Mouse (Mus musculus) ES-E14 (cell line): Measurements from ENCODE around the gene Zfp553. TPM values are rescaled to one million over a fixed set of nuclear protein-coding genes. Genes with fewer than 3 reads are reported as not detected.
A peak's percentile ranks its signal among the peaks of the same experiment; 100 is the strongest.

ENCODE experiments used
- DNase-seq: peaks from one replicate; pipeline ENCODE4 v3.0.0-alpha.2; 2013; ENCODE audit warnings: low read depth, low spot score
- H3K27ac ChIP-seq: 2 replicates; pipeline ENCODE4 v1.5.1; 2012; ENCODE audit warnings: low read depth, mild to moderate bottlenecking, low read length, moderate library complexity, mixed read lengths; ENCODE audit not compliant: poor library complexity, insufficient read depth, severe bottlenecking
- H3K36me3 ChIP-seq: 2 replicates; pipeline ENCODE4 v1.6.1; 2012; ENCODE audit warnings: mild to moderate bottlenecking, low read length, moderate library complexity, mixed read lengths; ENCODE audit not compliant: control insufficient read depth, poor library complexity, insufficient read depth, severe bottlenecking
- H3K4me1 ChIP-seq, 2 experiments: fragments of 150-350 bp in 1 of 2; sonication (generic) in 1 of 2; 2 replicates each; pipeline ENCODE4 v1.6.1; 2012; ENCODE audit warnings: low read length in 2 of 2, mild to moderate bottlenecking in 1 of 2, mixed read lengths in 1 of 2; ENCODE audit not compliant: control insufficient read depth in 2 of 2, insufficient read depth in 2 of 2, poor library complexity in 1 of 2
- H3K4me3 ChIP-seq, 2 experiments: fragments of 150-350 bp in 1 of 2; sonication (generic) in 1 of 2; 2 replicates each; pipeline ENCODE4 v1.5.1; 2012; ENCODE audit warnings: low read length in 2 of 2, low read depth in 1 of 2, mild to moderate bottlenecking in 1 of 2, mixed read lengths in 1 of 2; ENCODE audit not compliant: insufficient read depth in 1 of 2, poor library complexity in 1 of 2, severe bottlenecking in 1 of 2
- H3K9ac ChIP-seq: 2 replicates; pipeline ENCODE4 v1.6.1; 2012; ENCODE audit warnings: low read depth, mild to moderate bottlenecking, low read length, mixed read lengths; ENCODE audit not compliant: poor library complexity, insufficient read depth, severe bottlenecking
- H3K9me3 ChIP-seq: fragments of 150-350 bp; sonication (generic); 2 replicates; pipeline ENCODE4 v1.6.1; 2012; ENCODE audit warnings: low read depth, mild to moderate bottlenecking, low read length; ENCODE audit not compliant: control insufficient read depth, insufficient read depth
- CHD2 ChIP-seq: IDR thresholded peaks from 2 replicates; pipeline ENCODE4 v1.6.1; 2014; ENCODE audit warnings: mild to moderate bottlenecking, low read depth, low read length, inconsistent platforms
- HCFC1 ChIP-seq: IDR thresholded peaks from 2 replicates; pipeline ENCODE4 v1.6.1; 2012; ENCODE audit warnings: low read length, inconsistent platforms, borderline replicate concordance; ENCODE audit not compliant: insufficient read depth
- MAFK ChIP-seq: IDR thresholded peaks from 2 replicates; pipeline ENCODE4 v1.6.1; 2014; ENCODE audit warnings: mild to moderate bottlenecking, low read depth, low read length, inconsistent platforms; ENCODE audit not compliant: insufficient read depth
- ZC3H11A ChIP-seq: IDR thresholded peaks from 2 replicates; pipeline ENCODE4 v1.6.1; 2012; ENCODE audit warnings: low read depth, mild to moderate bottlenecking, inconsistent platforms, low read length, borderline replicate concordance
- ZNF384 ChIP-seq: IDR thresholded peaks from 2 replicates; pipeline ENCODE4 v1.6.1; 2012; ENCODE audit warnings: low read depth, low read length, inconsistent platforms
- in situ Hi-C, 2 experiments: fragments of 600-800 bp; cut with MboI; formaldehyde crosslinking; loops; one replicate each; pipeline ENCODE4 v1.15.1; 2025; ENCODE audit warnings: low sequenced_read_pairs in 2 of 2, inconsistent platforms in 1 of 2; ENCODE audit not compliant: unreplicated experiment in 2 of 2
- total RNA-seq: library from RNA; depleted of rRNA; stranded (reverse); fragments of 300-350 nt; gene quantifications from 2 replicates; pipeline ENCODE4 v1.2.3, GENCODE M21; 2012

Gene Zfp553
- total RNA-seq, 1 experiment = 55.2 TPM

DNA sequence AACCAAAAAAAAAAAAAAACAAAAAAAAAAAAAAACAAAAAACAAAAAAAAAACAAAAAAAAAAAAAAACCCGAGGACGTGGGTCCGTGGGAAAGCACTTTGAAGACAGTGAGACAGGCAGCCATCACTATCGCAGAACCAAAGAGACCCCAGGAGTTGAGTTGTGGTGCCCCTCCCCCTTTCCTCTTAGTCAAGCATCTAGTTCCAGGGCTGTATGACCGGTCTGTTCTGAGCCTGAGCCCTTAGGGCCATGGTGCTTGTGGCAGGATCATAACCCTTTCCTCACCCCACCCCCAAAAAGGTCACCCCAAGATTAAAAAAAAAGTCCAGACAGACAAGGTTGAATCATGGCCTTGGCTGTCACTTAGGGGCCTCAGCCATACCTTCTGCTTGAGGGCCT is 16.6 kb upstream of the Zfp553 start:
- Histone ChIP-seq H3K9ac (peak overlapping the region; percentile 62; the same call in 1 of the 2 replicates), H3K36me3 (peaks cover 16% of the 10 kb centered on the region), H3K4me1 (peaks cover 20% of the 10 kb centered on the region in 2 experiments), H3K4me3 (peak overlapping the region in 1 of 2 experiments; percentile 55; a peak in 2 of 4 replicates), H3K27ac (peak overlapping the region; percentile 11; the same call in 1 of the 2 replicates), H3K9me3 (no peaks in the 10 kb centered on the region)
- in situ Hi-C loops = no loop called here
- no peak for DNase-seq
- TF ChIP-seq ZNF384 (no peak), MAFK (no peak), CHD2 (no peak), HCFC1 (no peak), ZC3H11A (no peak)

- H3K4me3 ChIP-seq = peak overlapping the region; percentile 18 to 55
- peak overlapping the region; percentile 67 for H3K9ac ChIP-seq
- in situ Hi-C loops = no loop called here
- TF ChIP-seq CHD2 = no peak
- TF ChIP-seq ZC3H11A = no peak
- TF ChIP-seq ZNF384 = no peak
- no peak for TF ChIP-seq MAFK
- no peak for TF ChIP-seq HCFC1
- DNase-seq = no peak
- peaks cover 18 to 20% of the 10 kb centered on the region in 2 experiments for H3K4me1 ChIP-seq
- H3K36me3 ChIP-seq = peaks cover 16% of the 10 kb centered on the region
- no peaks in the 10 kb centered on the region for H3K9me3 ChIP-seq
- H3K27ac ChIP-seq = peak overlapping the region; percentile 30
Observed at GRCm38 (mm10) chr7:127217475-127217874, 15.4 kb upstream of the Zfp553 start.

- TF ChIP-seq MAFK (no peak), CHD2 (no peak), ZC3H11A (no peak), ZNF384 (no peak), HCFC1 (no peak)
Observed at GRCm38 (mm10) chr7:127217901-127218642, 14.8 kb upstream of the Zfp553 start.

GRCm38 (mm10) chr7:127218670-127219069 is 14.2 kb upstream of the Zfp553 start:
- Histone ChIP-seq H3K9me3 (no peaks in the 10 kb centered on the region), H3K27ac (peak overlapping the region; percentile 30; the same call in 1 of the 2 replicates), H3K9ac (peak overlapping the region; percentile 67; the same call in 1 of the 2 replicates), H3K4me3 (peak overlapping the region in 1 of 2 experiments; percentile 55; a peak in 2 of 4 replicates), H3K36me3 (peaks cover 18% of the 10 kb centered on the region), H3K4me1 (peaks cover 20 to 21% of the 10 kb centered on the region in 2 experiments)
- TF ChIP-seq ZC3H11A = no peak
- no peak for TF ChIP-seq MAFK
- no peak for TF ChIP-seq CHD2
- TF ChIP-seq ZNF384 = no peak
- TF ChIP-seq HCFC1 = no peak
- DNase-seq = no peak
- in situ Hi-C loops = no loop called here

More at GRCm38 (mm10) chr7:127217901-127218642, 14.8 kb upstream of the Zfp553 start:
- Histone ChIP-seq H3K27ac (peak overlapping the region; percentile 30), H3K4me3 (peak overlapping the region; percentile 18 to 55), H3K9me3 (no peaks in the 10 kb centered on the region), H3K9ac (peak overlapping the region; percentile 67), H3K36me3 (peaks cover 18% of the 10 kb centered on the region), H3K4me1 (peaks cover 18 to 21% of the 10 kb centered on the region in 2 experiments)
- in situ Hi-C loops = no loop called here
- DNase-seq = no peak
